Mouse (Mus musculus): ENCODE results near the gene Enthd1.

GRCm38 (mm10) chr15:80452425-80452824 lies 112.5 kb downstream of the Enthd1 start:
- no peak for TF ChIP-seq CTCF (IDR thresholded peaks at IDR 0.05)
- no peak for TF ChIP-seq EP300 (IDR thresholded peaks at IDR 0.05; ENCODE audit: insufficient read depth, low read depth, low read length)
